Mouse (Mus musculus) kidney, adult 2 months (tissue): ENCODE measurements around the gene Sympk. TPM values are rescaled to one million over a fixed set of nuclear protein-coding genes. Genes with fewer than 3 reads are reported as not detected.

Source experiments
- DNase-seq: peaks from one replicate; pipeline ENCODE4 v3.0.0; 2021
- H3K27ac ChIP-seq: fragments of 200-500 bp; 2 replicates; pipeline ENCODE4 v1.5.1; 2012; ENCODE audit warnings: low read depth, low read length, control low read depth, inconsistent platforms; ENCODE audit not compliant: insufficient read depth
- H3K27me3 ChIP-seq: fragments of 200-500 bp; replicated peaks from 2 replicates; pipeline ENCODE4 v1.6.1; 2012; ENCODE audit warnings: mild to moderate bottlenecking, moderate library complexity, low read length, inconsistent platforms; ENCODE audit not compliant: control insufficient read depth, insufficient read depth
- H3K36me3 ChIP-seq: fragments of 200-500 bp; 2 replicates; pipeline ENCODE4 v1.6.1; 2012; ENCODE audit warnings: mild to moderate bottlenecking, moderate library complexity, low read length, inconsistent platforms; ENCODE audit not compliant: control insufficient read depth, insufficient read depth
- H3K4me1 ChIP-seq: fragments of 200-500 bp; 2 replicates; pipeline ENCODE4 v1.6.1; 2011; ENCODE audit warnings: low read length; ENCODE audit not compliant: control insufficient read depth, insufficient read depth
- H3K4me3 ChIP-seq: fragments of 200-500 bp; 2 replicates; pipeline ENCODE4 v1.5.1; 2011; ENCODE audit warnings: mild to moderate bottlenecking, low read depth, low read length, control low read depth; ENCODE audit not compliant: insufficient read depth
- CTCF ChIP-seq: fragments of 200-500 bp; conservative IDR thresholded peaks from 2 replicates; pipeline ENCODE4 v1.5.1; 2011; ENCODE audit warnings: low read depth, mild to moderate bottlenecking, control low read depth, low read length, moderate library complexity, mixed read lengths; ENCODE audit not compliant: insufficient read depth, insufficient read length
- POLR2A ChIP-seq: fragments of 200-500 bp; IDR thresholded peaks from one replicate; pipeline ENCODE4 v1.6.1; 2011; ENCODE audit warnings: low read depth, low read length, control low read depth
- WGBS: fragments of 180-500 bp; shearing (Covaris S2); methylation state at CpG from one replicate; pipeline ENCODE4 v1.1.7; 2018; 5-methylcytosine and 5-hydroxymethylcytosine counted together
- polyA plus RNA-seq: library from polyadenylated mRNA; depleted of rRNA; stranded (reverse); fragments of >200 nt; gene quantifications from 2 replicates; pipeline ENCODE4 v1.2.3, GENCODE M21; 2012

The Sympk gene
- polyA plus RNA-seq, 1 experiment: 59.8 TPM

DNA sequence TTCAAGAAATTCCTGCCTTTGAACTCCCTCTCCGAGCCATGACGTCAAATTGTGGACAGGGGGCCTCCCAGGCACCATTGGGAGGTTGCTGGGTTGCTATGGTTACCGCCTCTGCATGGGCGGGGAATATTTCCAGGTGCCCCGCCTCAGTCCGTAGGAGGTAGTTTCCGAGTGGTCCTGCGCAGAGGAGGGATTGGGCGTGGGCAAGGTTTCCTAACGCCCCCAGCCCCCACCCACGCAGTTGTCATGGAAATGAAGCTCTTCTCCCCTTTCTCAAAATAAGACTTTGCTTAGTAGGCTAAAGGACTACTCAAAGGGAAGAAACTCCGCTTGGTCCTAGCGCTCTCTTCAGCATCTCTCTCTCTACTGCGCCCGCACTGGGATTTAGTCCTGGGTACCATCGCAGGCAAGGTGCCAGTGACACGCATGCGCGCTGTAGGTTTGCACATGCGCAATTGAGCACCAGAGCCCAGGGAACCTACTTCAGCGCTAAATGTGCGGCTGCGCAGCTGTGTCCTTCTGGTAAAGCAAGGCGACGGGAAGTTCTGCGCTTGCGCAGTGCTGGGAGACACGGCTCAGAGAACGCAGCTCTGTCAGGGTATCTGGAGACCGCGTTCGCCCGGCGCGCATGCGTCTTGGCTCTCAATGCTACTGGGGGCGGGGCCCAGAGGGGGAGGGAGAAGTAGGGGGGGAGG lies 33.4 kb upstream of the Sympk start, which contains the start of gene Mypop:
Gene Mypop (plus strand): TSS at position 645 of the 695 bp plus-strand sequence.
- H3K27me3 ChIP-seq: no peaks in the 10 kb centered on the region
- under 1% methylated on average over 37 of the region's 37 CpGs for WGBS
- peak within 1 kb of the TSS; percentile 64 for H3K4me3 ChIP-seq
- no peak for TF ChIP-seq CTCF
- peak; percentile 23 for TF ChIP-seq POLR2A
- H3K36me3 ChIP-seq: no peaks in the 10 kb centered on the region
- DNase-seq: peak; percentile 100
- peaks cover 3% of the 10 kb centered on the region; the same call in 1 of the 2 replicates for H3K4me1 ChIP-seq
- peak within 1 kb of the TSS; percentile 61 for H3K27ac ChIP-seq

DNA sequence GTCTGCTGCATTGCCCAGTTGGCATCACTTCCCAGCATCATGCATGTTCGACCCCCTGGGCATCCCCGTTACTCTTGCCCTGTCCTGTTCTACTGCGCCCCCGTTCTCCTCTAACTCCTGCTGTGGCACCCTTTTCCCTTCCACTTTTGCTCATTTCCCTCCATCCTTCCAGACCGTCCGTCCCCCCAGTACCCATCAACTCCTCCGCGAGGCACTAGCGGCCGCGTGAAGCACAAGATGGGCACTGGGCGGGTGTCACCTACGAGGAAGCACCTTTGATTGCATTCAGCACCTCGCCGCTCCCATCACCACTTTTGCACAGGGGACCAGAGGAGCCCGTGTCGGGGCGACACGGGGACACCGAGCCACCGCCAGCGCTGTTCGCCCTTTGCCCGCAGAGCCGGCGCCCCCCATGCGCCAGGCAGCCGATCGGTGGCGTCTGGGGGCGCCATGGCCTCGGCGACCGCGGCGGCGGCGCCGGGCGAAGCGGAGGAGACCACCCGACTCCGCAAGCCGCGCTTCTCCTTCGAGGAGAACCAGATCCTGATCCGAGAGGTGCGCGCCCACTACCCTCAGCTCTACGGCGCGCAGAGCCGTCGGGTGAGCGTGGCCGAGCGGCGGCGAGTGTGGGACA lies 32.4 kb upstream of the Sympk start:
- Histone ChIP-seq H3K36me3 (no peaks in the 10 kb centered on the region), H3K4me3 (peak overlapping the region; percentile 64), H3K4me1 (peaks cover 3% of the 10 kb centered on the region; the same call in 1 of the 2 replicates), H3K27me3 (no peaks in the 10 kb centered on the region), H3K27ac (no peak overlapping the region)
- WGBS: 1% methylated on average over 57 of the region's 59 CpGs
- TF ChIP-seq POLR2A (no peak), CTCF (no peak)
- no peak for DNase-seq

DNA sequence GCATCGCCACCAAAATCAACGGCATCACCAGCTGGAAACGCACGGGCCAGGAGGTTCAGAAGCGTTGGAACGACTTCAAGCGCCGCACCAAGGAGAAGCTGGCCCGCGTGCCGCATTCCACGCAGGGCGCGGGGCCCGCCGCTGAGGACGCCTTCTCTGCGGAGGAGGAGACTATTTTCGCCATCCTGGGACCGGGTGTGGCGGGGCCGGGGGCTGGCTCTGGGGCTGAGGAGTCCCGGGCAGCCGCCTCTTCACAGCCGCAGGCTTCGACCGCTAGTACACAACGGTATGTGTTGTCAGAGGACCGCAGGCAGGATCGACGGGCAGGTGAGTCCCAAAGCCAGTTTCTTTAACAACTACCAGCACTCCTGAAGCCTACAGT lies 31.9 kb upstream of the Sympk start:
- WGBS: 5% methylated on average over 31 of the region's 31 CpGs
- no peak overlapping the region for H3K27ac ChIP-seq
- H3K4me3 ChIP-seq: peak overlapping the region; percentile 64
- H3K27me3 ChIP-seq: no peaks in the 10 kb centered on the region
- TF ChIP-seq POLR2A: no peak
- no peak for TF ChIP-seq CTCF
- peaks cover 3% of the 10 kb centered on the region; the same call in 1 of the 2 replicates for H3K4me1 ChIP-seq
- no peak for DNase-seq
- no peaks in the 10 kb centered on the region for H3K36me3 ChIP-seq

DNA sequence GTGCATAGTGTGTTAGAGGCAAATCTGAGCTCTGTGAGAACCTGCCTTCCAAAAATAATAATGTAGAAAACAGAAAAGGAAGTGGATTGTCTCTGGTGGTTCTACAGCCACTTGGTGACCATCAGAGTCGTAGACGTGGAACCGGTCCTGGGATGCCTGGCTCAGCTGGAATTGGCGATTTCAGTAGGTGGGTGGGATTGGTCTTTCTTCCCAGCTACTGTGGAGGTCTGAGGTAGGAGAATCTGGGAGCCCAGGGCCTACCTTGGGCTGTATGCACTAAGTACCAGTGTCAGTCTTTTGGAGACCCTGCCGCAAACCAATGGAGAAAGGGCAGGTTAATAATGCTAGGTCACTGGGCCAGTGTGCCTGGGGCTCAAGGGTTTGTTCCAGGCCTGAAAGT lies 31.1 kb upstream of the Sympk start:
- Histone ChIP-seq H3K4me3 (no peak overlapping the region), H3K4me1 (peaks cover 3% of the 10 kb centered on the region; the same call in 1 of the 2 replicates), H3K27ac (no peak overlapping the region), H3K36me3 (no peaks in the 10 kb centered on the region), H3K27me3 (no peaks in the 10 kb centered on the region)
- no peak for TF ChIP-seq POLR2A
- TF ChIP-seq CTCF: no peak
- DNase-seq: no peak
- 88% methylated on average over 5 of the region's 5 CpGs for WGBS

DNA sequence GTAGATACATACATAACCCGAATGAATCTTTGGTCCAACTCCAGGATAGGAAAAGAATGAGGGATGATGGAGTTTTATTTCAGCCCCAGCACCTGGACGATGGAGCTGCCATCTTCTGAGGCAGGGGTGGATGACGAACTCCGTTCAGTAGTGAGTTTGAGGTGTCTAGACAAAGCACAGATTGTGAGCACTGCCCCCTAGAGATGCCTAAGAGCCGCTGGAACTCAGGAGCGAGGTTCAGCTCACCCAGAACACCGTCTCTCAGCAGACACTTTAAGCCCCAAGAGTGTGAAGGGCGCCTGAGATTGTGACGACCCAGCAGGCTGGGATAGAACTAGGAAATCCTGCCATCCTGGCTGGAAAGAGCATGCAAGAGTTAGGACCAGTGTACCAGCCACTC lies 25.3 kb upstream of the Sympk start:
- Histone ChIP-seq H3K4me3 (no peak overlapping the region), H3K27me3 (no peaks in the 10 kb centered on the region), H3K4me1 (no peaks in the 10 kb centered on the region), H3K27ac (no peak overlapping the region), H3K36me3 (no peaks in the 10 kb centered on the region)
- 44% methylated on average over 9 of the region's 9 CpGs for WGBS
- DNase-seq: no peak
- TF ChIP-seq CTCF (peak; percentile 28; the same call in 1 of the 2 replicates), POLR2A (no peak)

DNA sequence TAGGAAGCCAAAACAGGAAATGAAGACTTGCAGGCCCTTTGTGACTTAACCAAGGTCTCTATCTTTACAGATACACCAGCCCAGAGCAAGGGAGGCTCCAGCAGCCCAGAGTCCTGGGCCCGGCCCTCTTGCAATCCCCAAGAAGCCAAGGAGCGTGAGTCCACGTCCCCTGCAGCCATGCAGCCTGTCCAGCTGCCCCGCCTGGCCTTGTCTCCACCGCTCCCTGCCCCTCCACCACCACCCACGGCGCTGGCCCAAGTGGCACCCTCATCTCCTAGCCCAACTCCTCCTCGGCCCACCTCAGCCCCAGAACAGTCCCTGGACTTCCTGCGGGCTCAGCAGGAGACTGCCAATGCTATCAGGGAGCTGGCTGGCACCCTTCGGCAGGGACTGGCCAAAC lies 23.8 kb upstream of the Sympk start:
- Histone ChIP-seq H3K27ac (no peak overlapping the region), H3K4me3 (peak overlapping the region; percentile 41; the same call in 1 of the 2 replicates), H3K4me1 (0 out of 2 replicates have a peak, but pooled peaks cover 6% of the 10 kb centered on the region), H3K27me3 (no peaks in the 10 kb centered on the region), H3K36me3 (no peaks in the 10 kb centered on the region)
- no peak for DNase-seq
- TF ChIP-seq POLR2A (no peak), CTCF (no peak)
- 37% methylated on average over 10 of the region's 10 CpGs for WGBS
